Mouse (Mus musculus): ENCODE measurements at regions not wholly inside any gene's neighbourhood (a gene's known extent, or its start where the extent isn't known, plus 50 kb on each side); places are given as distances from the start of the nearest gene placed in this dataset.

DNA sequence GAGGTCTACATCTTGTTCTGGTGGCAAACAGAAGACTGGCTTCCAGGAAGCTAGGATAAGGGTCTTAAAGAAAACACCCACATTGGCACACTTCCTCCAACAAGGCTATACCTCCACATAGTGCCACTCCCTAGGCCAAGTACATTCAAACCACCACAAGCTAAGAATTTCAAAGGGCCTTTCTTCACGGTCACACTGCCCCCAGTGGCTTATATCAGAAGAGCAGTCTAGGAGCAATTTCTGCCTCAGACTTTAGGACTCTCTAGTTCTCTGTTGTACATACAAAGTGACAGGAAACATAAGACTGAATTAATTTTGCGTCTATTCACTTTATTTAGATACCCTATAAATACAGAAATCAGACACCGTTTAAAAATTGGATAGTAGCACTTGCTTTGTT lies 175.7 kb upstream of the Nwd2 start:
- TF ChIP-seq CTCF (IDR thresholded peaks at IDR 0.05; ENCODE audit: low read depth) (no peak), EP300 (IDR thresholded peaks at IDR 0.05; ENCODE audit: low read depth) (no peak)

Measured in heart, postnatal 0 days (tissue).